Mouse (Mus musculus) lung, embryonic 14.5 days (tissue): Measurements from ENCODE around the gene Rgs6. TPM values are rescaled to one million over a fixed set of nuclear protein-coding genes. Genes with fewer than 3 reads are reported as not detected.
A peak's percentile ranks its signal among the peaks of the same experiment; 100 is the strongest.

ENCODE experiments used
- ATAC-seq: fragments of 200-750 bp; cut with Nextera tagmentation; 2 replicates; pipeline ENCODE4 v1.8.0; 2017; ENCODE audit warnings: mild to moderate bottlenecking, moderate TSS enrichment, moderate library complexity; ENCODE audit not compliant: insufficient read depth
- DNase-seq: peaks from one replicate; pipeline ENCODE4 v3.0.0-alpha.2; 2015
- H3K27ac ChIP-seq: fragments of 300-500 bp; sonication (generic); 2 replicates; pipeline ENCODE4 v1.5.1; 2014; ENCODE audit warnings: low read depth, mild to moderate bottlenecking, moderate library complexity
- H3K27me3 ChIP-seq: fragments of 300-500 bp; sonication (generic); 2 replicates; pipeline ENCODE4 v1.6.1; 2014; ENCODE audit warnings: low read length, control low read depth; ENCODE audit not compliant: insufficient read depth
- H3K36me3 ChIP-seq: fragments of 300-500 bp; sonication (generic); 2 replicates; pipeline ENCODE4 v1.6.1; 2014; ENCODE audit warnings: control low read depth; ENCODE audit not compliant: insufficient read depth
- H3K4me1 ChIP-seq: fragments of 300-500 bp; sonication (generic); 2 replicates; pipeline ENCODE4 v1.6.1; 2014; ENCODE audit warnings: antibody characterized with exemption, control low read depth; ENCODE audit not compliant: insufficient read depth
- H3K4me2 ChIP-seq: fragments of 300-500 bp; sonication (generic); 2 replicates; pipeline ENCODE4 v1.6.1; 2014; ENCODE audit warnings: mild to moderate bottlenecking
- H3K4me3 ChIP-seq: fragments of 300-500 bp; sonication (generic); 2 replicates; pipeline ENCODE4 v1.5.1; 2014; ENCODE audit warnings: low read depth, low read length
- H3K9ac ChIP-seq: fragments of 300-500 bp; sonication (generic); 2 replicates; pipeline ENCODE4 v1.6.1; 2014
- H3K9me3 ChIP-seq: fragments of 300-500 bp; sonication (generic); 2 replicates; pipeline ENCODE4 v1.6.1; 2016; ENCODE audit warnings: low read depth, low read length, control low read depth
- CTCF ChIP-seq: IDR thresholded peaks from 2 replicates; pipeline ENCODE4 v1.5.1; 2016; ENCODE audit warnings: antibody characterized with exemption, low read depth
- WGBS: fragments of 180-500 bp; shearing (Covaris S2); extraction: QIAGEN DNeasy Blood & Tissue Kit; methylation state at CpG from one replicate; pipeline ENCODE4 v1.1.7; 2014; 5-methylcytosine and 5-hydroxymethylcytosine counted together
- polyA plus RNA-seq: library from polyadenylated mRNA; unstranded; fragments of >200 nt; fragmentation: Nextera tagmentation; extraction: Ambion mirVana; gene quantifications from 2 replicates; pipeline ENCODE4 v1.2.1, GENCODE M21; 2014

The Rgs6 gene
- polyA plus RNA-seq, 1 experiment from 2014 or later: 2.8 TPM

DNA sequence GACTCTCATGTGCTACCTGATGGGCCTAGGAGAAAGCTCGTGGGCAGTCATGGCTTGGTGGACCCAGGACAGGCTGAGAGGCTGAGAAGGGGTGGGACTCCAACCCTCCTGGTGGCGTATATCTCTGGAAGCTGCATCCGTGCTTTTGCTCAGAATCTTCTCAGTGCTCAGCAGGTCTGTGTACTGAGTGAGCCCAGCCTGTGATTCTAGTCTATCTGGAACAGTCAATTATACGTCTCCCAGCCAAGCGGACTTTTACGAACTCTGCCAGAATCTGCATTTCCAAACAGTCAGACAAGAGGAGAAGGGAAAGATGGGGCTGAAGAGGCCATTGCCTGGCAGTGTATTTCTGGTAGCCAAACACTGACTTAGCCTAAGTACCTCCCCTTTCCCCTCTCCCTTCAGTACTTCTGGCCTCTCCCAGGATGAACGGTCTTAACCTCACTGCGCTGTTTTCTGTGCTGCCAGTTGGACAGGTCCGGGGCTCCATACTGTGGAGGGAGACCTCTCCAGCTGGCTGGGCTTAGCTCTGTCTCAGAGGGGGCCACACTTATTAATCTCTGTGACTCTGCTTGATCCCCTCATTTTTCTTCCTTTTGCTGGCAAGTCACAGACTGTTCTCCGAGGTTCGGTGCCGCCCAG lies 110.9 kb downstream of the Rgs6 start:
- H3K4me1 ChIP-seq: no peaks in the 10 kb centered on the region
- H3K4me2 ChIP-seq: no peak overlapping the region
- H3K36me3 ChIP-seq: no peaks in the 10 kb centered on the region
- ATAC-seq (no peak), DNase-seq (peak; percentile 22)
- no peaks in the 10 kb centered on the region for H3K9me3 ChIP-seq
- H3K9ac ChIP-seq: no peak overlapping the region
- WGBS: 56% methylated on average over 12 of the region's 12 CpGs
- H3K27me3 ChIP-seq: no peaks in the 10 kb centered on the region
- no peak overlapping the region for H3K27ac ChIP-seq
- TF ChIP-seq CTCF: no peak
- no peak overlapping the region for H3K4me3 ChIP-seq

DNA sequence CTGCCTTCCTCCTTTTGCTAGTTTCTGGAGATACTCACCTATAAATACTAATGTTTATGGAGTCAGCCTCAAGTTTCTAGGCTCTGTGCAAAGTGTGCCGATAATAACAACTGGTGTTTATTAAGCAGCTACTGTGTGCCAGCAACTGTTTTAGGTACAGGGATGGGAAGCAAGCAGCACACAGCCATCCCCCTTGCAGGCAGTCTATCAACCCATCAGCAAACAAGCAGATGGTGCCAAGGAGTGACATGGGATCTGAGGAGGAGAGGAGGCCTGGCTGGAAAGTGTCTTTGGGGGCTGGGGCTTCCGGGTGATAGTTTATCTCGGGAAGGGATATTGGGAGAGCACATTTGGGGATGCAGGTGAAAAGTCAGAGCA lies 111.4 kb downstream of the Rgs6 start:
- Histone ChIP-seq H3K9ac (no peak overlapping the region), H3K27me3 (no peaks in the 10 kb centered on the region), H3K4me1 (no peaks in the 10 kb centered on the region), H3K4me2 (no peak overlapping the region), H3K9me3 (no peaks in the 10 kb centered on the region), H3K36me3 (no peaks in the 10 kb centered on the region), H3K4me3 (no peak overlapping the region), H3K27ac (no peak overlapping the region)
- ATAC-seq (no peak), DNase-seq (no peak)
- whole genome bisulfite sequencing: 69% methylated on average over 3 of the region's 3 CpGs
- no peak for TF ChIP-seq CTCF

DNA sequence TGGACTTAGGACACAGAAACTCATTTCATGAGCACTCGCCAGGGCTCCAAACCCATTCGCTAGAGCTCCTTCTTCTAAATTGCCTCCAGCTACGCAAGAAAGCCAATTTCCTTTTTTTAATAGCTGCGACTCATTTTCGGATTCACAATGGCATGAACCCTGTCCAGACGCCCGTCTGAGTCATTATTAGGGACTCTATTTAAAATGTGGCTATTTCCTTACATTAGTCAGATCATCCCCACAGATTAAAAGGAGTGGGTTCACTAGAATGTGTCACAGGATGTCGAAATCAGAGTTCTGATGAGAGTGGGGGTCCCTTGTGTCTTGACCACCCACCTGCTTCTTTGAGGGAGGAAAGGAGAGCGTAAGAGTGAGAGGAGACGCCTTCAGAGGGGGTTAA lies 112.1 kb downstream of the Rgs6 start:
- DNase-seq: no peak
- no peak for ATAC-seq
- TF ChIP-seq CTCF: no peak
- no peak overlapping the region for H3K4me3 ChIP-seq
- H3K9me3 ChIP-seq: no peaks in the 10 kb centered on the region
- H3K4me1 ChIP-seq: no peaks in the 10 kb centered on the region
- H3K36me3 ChIP-seq: no peaks in the 10 kb centered on the region
- no peaks in the 10 kb centered on the region for H3K27me3 ChIP-seq
- WGBS: 81% methylated on average over 10 of the region's 10 CpGs
- no peak overlapping the region for H3K9ac ChIP-seq
- no peak overlapping the region for H3K4me2 ChIP-seq
- no peak overlapping the region for H3K27ac ChIP-seq

GRCm38 (mm10) chr12:82700840-82701239 lies 112.7 kb downstream of the Rgs6 start:
- no peaks in the 10 kb centered on the region for H3K4me1 ChIP-seq
- no peaks in the 10 kb centered on the region for H3K36me3 ChIP-seq
- H3K27me3 ChIP-seq: no peaks in the 10 kb centered on the region
- DNase-seq: peak; percentile 54
- no peaks in the 10 kb centered on the region for H3K9me3 ChIP-seq
- TF ChIP-seq CTCF: peak; percentile 76
- no peak overlapping the region for H3K4me2 ChIP-seq
- no peak overlapping the region for H3K9ac ChIP-seq
- WGBS: 44% methylated on average over 5 of the region's 5 CpGs
- H3K4me3 ChIP-seq: no peak overlapping the region
- no peak for ATAC-seq
- no peak overlapping the region for H3K27ac ChIP-seq

- Histone ChIP-seq H3K4me3 (no peak overlapping the region), H3K36me3 (no peaks in the 10 kb centered on the region), H3K27ac (no peak overlapping the region), H3K4me2 (no peak overlapping the region), H3K9me3 (no peaks in the 10 kb centered on the region), H3K9ac (no peak overlapping the region), H3K4me1 (no peaks in the 10 kb centered on the region), H3K27me3 (no peaks in the 10 kb centered on the region)
- DNase-seq: peak; percentile 54
- WGBS: 56% methylated on average over 7 of the region's 7 CpGs
- peak; percentile 44; the same call in 1 of the 2 replicates for ATAC-seq
- no peak for TF ChIP-seq CTCF
These were observed 113.3 kb downstream of the Rgs6 start for GRCm38 (mm10) chr12:82701359-82701758.

DNA sequence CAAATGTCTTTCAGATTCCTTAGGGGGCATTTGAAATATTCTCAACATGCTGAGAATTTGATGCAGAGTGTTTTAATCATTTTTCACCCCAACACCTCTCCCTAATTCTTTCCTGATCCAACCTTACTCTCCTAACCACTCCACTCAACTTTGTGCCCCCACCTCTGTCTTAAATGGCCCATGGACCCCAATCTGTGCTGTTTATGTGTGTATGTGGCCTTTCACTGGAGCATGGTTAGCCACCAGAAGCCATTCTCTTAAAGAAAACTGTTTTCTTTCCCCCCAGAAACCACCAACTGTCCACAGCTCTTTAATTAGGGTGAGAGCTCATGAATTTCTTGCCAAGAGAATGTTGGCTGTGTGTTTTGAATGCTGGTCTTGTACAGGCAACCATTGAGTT lies 122.3 kb downstream of the Rgs6 start:
- Histone ChIP-seq H3K27ac (no peak overlapping the region), H3K36me3 (no peaks in the 10 kb centered on the region), H3K9me3 (no peaks in the 10 kb centered on the region), H3K4me2 (no peak overlapping the region), H3K9ac (no peak overlapping the region), H3K4me1 (no peaks in the 10 kb centered on the region), H3K27me3 (no peaks in the 10 kb centered on the region), H3K4me3 (no peak overlapping the region)
- DNase-seq: no peak
- no peak for TF ChIP-seq CTCF
- ATAC-seq: no peak

GRCm38 (mm10) chr12:82714284-82714683 lies 126.2 kb downstream of the Rgs6 start:
- H3K36me3 ChIP-seq: no peaks in the 10 kb centered on the region
- no peaks in the 10 kb centered on the region for H3K4me1 ChIP-seq
- no peak for ATAC-seq
- no peaks in the 10 kb centered on the region for H3K27me3 ChIP-seq
- WGBS: 48% methylated on average over 2 of the region's 2 CpGs
- no peaks in the 10 kb centered on the region for H3K9me3 ChIP-seq
- no peak for DNase-seq
- TF ChIP-seq CTCF: no peak
- H3K9ac ChIP-seq: no peak overlapping the region
- H3K27ac ChIP-seq: no peak overlapping the region
- no peak overlapping the region for H3K4me3 ChIP-seq
- no peak overlapping the region for H3K4me2 ChIP-seq
